Mouse (Mus musculus) layer of hippocampus, postnatal 10 days (tissue): ENCODE results near the gene Gm42957. TPM values are rescaled to one million over a fixed set of nuclear protein-coding genes. Genes with fewer than 3 reads are reported as not detected.
"Not testable (repeated sequence)": the region's sequence is repeated elsewhere in the genome, so short reads cannot be mapped to it uniquely, and the experiment has no call there.

Experiments used
- DNase-seq, 2 experiments: peaks; one replicate each; pipeline ENCODE4 v3.0.0; 2021; ENCODE audit warnings: low spot score in 2 of 2
- total RNA-seq, 2 experiments: library from RNA; stranded (reverse); gene quantifications; 2 replicates each; pipeline ENCODE4 v1.2.3; 2021

Gene Gm42957
- total RNA-seq, 2 experiments from 2014 or later, result 0.25 to 0.34 TPM

DNA sequence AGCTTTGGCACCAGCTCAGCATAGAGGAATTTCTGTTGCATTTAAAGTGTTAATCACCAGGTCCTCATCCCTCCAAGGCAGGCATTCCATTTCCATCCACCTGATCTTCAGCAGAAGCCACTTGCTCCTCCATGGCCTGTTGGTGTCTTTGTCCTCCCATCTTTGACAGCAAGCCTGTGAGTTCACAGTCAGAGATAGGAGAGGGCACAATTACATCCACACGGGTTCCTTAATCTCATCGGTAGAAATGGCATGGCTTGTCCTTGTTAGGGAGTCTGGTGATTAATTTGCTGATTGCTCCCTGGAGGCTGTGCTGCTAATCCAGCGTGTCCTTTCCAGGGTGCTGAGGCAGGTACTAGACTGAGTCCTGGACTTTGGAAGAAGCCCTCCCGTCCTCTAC is 38.2 kb downstream of the Gm42957 start:
- DNase-seq, result no peak

DNA sequence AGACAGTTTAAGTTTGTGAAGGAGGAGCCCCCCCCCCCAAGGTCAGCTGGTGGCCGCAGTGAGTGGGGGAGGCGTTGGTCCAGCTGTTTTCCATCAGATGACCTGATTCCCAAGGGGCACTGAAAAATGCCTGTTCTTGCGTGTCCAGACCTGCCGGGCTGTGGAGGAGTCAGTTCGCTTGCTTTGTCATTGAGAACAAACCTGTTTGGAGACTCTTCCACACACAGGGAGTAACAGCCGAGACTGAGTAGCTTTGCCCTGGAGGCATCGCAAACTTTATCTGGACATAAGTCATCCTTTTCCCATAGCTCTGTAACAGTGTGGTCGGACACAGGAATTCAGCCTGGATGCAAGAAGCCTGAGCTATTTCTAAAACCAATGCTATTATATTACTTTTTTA is 39.2 kb downstream of the Gm42957 start:
- no peak for DNase-seq

DNA sequence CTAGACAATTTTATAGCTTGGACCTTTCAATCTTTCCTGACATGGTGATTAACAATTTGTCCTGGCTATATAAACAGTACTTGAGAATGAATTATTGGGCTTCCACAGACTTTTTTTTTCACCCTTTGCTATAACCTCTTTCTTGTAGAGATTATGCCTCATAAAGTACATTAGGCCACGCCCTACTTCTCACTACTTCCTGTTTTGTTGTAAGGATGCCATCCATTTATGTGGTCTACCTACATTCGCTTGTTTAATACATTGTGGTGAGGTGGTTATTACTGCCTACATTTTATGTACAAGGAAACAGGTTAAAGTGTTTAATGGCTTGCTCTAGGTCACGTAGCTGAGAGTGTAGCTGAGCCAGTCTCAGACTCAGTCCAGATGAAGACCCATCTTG is 39.9 kb downstream of the Gm42957 start:
- no peak for DNase-seq

DNA sequence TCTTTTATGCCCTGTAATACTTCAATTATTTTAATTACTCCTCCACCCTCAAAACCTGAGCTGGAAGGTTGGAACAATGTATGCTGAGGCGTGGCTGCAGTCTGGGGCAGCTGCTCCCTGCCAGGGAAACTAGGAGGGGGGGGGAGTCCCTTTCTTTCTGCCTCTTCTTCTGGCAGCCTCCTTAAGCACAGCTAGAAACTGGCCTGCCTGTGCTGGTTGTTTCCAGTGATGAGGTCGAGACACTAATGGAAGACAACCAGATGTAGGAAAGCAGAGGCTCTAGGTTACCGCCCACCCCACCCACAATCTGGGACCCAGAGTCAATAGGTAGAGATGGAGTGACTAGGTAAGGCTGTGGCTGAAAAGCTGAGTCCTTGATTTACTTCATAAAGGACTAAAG is 40.4 kb downstream of the Gm42957 start:
- DNase-seq, result no peak

DNA sequence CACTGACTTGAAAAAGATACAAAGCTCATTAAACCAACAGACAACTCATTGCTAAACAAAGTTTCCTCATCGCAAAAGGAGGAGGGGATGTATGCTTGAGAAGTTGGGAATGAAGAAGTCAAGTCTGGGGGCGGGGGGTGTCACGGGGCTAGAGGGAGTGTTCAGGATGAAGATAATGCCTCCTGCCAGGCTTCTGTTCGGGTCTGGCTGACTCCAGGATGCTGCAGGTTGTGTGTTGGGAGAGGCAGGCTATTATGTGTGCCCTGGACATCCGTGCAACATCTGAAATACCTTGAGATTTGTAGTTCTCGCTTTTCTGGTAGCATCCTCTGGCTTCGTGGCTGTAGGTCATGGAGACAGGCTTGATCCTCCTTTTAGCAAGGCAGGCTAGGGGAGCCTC is 43.2 kb downstream of the Gm42957 start:
- DNase-seq, result no peak

DNA sequence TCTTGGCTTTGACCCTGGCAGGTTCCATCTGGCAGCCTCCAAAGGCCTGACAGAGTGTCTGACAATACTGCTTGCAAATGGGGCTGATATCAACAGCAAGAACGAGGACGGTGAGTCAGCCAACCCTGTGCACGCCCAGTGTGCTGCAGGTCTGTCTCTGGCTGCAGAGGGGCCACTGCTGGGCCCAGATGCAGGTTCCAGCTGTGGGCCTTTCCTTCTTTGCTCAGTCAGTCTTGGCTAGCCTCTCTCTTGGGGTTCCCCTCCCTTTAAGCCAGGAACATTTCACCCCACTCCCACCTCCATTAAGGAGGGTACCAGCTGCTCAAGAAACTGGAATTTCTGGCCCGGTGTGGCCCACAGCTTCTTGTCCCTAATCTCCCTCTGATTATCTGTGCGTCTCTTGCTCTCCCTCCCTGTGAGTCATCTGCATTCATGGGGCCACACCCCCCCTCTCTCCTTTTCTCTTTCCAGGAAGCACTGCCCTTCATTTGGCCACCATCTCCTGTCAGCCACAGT is 43.9 kb downstream of the Gm42957 start:
- no peak for DNase-seq

DNA sequence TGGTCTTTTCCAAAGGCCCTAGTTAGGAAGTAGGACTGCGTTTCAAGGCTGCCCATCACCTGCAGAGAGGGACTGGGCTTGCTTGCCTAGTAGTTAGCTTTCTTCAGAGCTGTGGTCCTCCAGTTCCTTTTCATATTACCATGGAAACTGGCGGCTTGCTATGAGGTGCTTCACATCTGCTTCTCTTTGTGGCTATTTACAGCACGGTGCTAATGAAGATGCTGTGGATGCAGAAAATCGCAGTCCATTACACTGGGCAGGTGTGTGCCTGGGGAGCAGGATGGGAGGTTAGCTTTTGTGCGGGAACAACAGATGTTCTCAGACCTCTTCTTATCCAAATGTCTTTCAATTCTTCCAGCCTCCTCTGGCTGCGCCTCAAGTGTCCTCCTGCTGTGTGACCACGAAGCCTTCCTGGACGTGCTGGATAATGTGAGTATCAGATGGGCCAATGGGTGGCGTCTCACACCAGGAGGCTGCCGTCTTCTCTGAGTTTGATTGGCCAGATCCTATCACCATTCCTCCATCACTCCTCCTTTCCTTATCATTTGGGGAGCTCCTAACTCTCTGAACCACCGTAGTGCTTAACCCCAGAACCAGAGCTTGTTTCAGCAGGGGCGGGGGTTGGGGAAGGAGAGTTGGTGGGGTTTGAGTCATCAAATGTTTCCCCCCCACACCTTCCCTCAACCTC is 45.1 kb downstream of the Gm42957 start:
- DNase-seq, result no peak

DNA sequence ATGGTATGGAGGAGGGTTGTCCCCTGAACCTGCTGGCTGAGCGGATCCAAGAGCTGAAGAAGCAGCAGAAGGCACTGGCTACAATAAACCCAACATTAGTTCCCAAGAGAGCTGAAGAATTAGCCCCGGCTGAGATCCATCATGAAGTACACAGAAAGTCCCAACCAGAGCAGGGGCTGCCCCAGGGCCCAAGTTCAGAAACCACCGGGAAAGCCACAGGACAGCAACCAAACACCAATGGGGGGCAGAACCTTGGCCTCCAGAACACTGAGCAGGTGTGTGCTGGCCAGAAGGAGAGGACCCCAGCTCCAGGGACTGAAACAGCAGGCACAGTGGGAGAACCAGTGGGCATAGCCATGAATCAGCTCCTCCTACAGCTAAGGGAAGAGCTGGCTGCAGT is 48.2 kb downstream of the Gm42957 start:
- DNase-seq, result no peak

DNA sequence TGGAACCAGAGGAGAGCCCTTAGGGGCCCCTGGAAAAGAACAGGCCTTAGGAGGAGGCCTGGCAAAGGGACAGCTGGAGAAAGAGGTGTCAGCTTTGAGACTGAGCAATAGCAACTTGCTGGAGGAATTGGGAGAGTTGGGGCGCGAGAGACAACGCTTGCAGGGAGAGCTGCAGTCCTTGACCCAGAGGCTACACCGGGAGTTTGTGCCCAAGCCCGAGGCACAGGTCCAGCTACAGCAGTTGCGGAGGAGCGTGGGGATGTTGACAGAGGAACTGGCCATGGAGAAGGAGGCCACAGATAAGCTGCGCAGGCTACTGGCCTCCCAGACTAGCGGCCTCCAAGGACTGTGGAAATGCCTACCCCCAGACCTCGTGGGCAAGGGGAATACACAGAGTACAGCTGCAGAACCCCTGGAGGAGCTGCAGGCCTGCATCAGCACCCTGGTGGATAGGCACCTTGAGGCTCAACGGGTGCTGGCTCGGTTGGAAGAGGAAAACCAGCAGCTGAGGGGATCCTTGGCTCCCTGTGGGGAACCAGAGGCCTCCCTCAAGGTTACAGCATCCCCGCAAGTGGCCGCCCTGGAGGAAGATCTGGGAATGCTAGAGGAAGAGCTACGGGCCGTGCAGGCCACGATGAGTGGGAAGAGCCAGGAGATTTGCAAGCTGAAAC is 49.0 kb downstream of the Gm42957 start:
- DNase-seq, result no peak

DNA sequence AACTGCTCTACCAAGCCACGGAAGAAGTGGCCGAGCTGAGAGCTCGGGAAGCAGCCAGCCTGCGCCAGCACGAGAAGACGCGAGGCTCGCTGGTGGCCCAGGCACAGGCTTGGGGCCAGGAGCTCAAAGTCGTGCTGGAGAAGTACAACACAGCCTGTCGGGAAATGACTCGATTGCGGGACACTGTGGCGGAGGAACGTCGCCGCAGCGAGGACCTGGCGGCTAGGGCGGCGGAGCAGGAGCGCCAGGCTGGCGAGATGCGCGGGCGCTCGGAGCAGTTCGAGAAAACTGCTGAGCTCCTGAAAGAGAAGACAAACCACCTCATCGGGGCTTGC is 49.5 kb downstream of the Gm42957 start:
- no peak for DNase-seq

DNA sequence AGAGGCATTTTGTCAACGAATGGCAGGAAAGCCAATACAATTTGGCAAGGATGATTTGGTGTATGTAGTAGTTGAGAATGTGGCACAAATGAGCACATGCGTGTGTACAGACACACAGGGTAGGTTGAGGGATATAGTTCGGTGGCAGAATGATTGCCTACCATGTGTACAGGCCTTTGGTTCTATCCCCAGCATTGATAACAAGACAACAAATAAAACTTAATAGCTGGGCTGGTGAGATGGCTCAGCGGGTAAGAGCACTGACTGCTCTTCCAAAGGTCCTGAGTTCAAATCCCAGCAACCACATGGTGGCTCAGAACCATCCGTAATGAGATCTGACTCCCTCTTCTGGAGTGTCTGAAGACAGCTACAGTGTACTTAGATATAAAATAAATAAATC is 50.8 kb downstream of the Gm42957 start:
- DNase-seq, result not testable (repeated sequence)

DNA sequence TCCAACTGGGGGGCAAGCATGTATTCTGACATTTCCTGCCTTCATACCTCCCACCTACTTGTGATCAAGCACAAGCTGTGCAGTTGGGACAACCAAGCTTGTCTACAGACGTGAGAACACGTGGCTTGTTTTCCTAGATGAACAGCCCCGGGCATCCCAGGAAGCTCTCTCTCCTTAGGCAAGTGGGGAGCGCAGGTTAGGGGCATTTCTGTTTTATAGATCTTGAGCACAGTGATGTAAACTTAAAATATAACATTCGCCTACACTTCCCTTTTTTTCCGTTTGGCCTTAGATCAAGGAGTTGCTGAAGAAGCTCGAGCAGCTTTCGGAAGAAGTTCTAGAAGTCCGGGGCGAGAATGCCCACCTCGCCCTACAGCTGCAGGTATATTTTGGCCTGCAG is 53.6 kb downstream of the Gm42957 start:
- DNase-seq, result no peak

DNA sequence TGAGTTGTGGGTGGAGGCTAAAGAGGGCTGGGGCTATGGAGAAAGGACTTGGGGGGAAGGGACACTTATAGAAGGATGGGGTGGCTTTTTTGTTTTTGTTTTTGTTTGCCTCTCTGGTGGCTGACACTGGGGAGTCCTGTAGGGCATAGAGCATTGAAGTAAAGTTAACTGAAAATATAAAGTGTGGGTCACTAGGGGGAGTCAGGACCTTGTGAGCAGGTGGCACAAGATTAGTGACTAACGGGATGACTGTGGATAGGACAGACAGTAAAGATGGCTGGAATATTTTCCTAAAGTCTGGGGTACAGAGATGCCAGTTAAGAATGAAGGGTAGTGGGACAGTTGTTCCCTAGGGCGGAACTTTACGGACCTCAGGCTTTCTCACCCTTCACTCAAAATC is 55.0 kb downstream of the Gm42957 start:
- DNase-seq, result no peak

DNA sequence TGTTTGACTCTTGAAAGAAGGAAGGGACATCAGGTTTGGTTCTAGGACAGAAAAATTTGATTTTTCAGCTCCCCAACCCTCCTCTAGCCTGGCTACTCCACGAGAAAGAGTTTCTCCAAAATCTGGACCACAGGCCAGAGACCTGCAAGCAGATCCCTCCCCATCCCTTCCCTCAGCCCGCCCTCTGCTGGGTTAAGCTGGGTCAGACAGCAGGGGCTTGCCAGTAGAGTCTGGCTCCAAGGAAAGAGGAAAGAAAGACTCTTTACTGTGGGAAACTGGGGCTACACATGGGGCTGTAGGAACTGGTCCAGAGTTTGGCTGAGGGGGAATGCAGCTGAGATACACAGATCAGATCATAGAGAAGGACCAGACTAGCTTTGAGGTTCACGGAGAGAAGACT is 57.2 kb downstream of the Gm42957 start:
- peak; percentile 46 to 61 for DNase-seq

DNA sequence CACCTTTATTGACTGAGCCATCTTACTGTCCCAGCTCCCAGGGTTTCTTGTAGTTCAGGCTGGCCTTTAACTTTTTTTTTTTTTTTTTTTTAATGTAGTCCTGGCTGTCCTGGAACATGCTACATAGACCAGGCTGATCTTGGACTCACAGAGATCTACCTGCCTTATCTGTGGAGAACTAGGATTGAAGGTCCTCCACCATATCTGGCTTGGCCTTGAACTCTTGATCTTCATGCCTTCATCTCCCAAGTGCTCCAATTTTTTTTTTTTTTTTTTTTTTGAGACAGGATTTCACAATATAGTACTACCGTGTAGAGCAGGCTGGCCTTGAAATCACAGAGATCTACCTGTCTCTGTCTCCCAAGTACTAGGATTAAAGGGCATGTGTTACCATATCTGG is 58.3 kb downstream of the Gm42957 start:
- no peak for DNase-seq

DNA sequence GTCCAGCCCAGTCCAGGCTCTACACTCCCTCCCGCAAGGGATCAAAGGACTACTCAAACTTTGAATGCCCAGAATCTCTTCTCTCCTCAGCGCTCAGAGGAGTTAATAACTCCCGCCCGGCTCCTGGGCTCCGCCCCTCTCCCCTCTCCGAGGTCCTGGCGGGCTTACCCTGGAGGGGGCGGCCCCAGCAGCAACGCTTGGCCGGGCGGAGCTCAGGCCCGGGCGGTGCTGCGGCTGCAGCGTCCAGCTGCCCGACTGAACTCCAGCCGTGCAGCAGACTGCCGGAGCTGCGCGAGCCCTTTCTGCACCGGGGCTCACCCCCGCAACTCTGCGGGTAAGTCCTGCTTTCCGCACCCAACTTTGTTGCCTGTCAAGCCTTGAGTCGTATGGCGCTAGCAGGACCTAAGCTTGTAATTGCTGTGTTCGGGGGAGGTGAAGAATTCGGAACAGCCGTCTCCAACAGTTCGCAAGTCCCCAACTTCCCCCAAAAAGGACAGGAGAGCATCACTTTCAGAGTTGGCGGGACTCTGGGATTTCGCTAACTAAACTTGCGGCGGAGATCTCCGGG is 61.0 kb downstream of the Gm42957 start, which contains the start of gene Pias3:
Gene Pias3 (plus strand): TSS at position 187 of the 568 bp plus-strand sequence.
- peak; percentile 53 to 73 for DNase-seq

DNA sequence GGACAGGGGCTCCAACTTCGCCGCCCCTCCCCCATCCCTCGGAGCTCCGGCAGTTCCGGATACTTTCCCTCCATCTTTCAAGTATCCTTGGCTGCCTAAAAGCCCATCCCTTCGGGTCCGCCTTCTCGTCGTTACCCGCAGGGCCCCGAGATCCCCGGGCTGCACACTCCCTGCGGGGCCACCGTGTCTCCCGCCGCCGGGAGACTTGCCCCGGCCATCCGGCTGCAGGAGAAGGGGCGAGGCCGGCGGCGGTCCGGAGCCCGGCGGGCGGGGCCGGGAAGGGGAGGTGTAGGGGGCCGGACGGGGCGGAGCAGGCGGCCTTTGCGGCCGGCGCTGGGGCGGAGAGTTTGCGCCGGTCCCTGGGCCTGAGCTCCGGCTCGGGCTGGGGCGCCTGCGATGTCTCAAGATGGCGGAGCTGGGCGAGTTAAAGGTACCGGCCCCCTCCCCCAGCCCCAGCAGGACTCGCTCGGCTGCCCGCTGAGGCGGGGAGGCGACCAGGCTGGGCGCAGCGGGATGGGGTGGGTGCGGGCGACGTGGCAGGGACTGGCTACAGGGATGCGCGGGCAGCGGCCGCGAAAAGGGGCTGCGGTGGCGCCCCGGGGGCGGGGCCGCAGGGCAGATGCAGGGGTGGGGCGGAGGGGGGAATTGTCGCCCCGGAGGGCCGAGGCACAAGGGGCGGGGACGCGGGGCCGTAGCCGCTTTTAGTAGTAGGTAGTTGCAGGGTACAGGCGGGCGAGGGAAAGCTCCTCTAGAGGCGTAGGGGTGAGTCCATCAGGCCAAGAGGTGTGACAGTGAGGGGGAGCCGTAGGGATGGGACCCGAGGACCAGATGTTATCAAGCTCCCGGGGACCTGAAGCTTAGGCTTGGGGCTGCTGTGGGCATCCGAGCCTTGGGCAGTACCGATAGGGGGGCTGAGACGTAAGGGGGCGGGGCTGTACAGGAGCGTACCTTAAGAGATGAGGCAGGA is 61.8 kb downstream of the Gm42957 start:
- peak; percentile 80 to 87 for DNase-seq

DNA sequence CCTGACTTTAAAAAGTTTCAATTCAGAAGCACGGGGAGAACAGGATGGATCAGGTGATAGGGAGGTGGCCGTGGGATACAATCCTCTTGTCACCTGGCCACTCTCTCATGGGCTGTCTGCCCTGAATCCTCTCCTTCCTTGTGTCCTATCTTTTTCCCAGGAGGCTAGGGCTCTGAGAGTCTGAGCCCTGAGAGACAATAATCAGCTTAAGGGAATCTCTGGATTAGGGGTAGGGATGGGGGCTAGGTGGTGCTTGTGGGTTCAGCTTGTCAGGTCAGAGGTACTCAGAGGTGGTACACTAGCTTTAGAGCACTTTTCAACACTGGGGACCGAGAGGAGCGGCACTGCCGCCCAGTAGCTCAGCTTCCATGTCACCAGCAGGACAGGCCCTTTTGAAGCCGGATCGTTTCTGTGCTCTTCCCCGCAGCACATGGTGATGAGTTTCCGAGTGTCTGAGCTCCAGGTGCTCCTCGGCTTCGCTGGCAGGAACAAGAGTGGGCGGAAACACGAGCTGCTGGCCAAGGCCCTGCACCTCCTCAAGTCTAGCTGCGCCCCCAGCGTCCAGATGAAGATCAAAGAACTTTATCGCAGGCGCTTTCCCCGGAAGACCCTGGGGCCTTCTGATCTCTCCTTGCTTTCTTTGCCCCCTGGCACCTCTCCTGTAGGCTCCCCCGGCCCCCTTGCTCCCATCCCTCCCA is 63.9 kb downstream of the Gm42957 start:
- no peak for DNase-seq

DNA sequence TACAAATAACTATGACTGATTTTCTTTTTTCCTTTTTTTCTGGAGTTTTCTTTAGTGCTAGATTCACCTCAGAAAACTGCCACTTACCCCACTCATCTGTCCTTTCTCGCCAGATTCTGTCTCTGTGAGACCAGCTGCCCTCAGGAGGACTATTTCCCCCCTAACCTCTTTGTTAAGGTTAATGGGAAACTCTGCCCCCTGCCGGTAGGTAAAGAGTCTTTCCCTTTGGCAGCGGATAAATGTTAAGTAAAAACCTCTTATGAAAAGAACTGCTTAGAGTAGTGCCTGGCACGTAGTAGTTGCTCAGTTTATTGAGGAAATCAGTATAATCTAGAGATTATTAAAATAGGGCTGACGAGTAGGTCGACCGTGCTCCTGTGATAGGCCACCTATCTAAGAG is 65.1 kb downstream of the Gm42957 start:
- DNase-seq, result peak in 1 of 2 experiments; percentile 31

DNA sequence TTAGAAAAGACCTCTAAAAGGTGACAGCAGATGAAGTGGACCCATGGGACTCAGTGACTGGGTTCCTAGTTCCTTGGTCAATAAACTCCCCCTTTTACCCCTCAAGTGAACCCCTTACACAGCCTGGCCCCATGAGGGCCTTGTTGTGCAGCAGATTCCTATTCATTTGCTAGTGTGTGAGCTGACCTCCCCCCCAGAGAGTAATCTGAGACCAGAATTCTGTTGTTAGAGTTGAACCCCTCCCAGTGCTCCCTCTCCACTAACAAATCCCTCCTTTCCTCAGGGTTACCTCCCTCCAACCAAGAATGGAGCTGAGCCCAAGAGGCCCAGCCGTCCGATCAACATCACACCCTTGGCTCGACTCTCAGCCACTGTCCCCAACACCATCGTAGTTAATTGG is 65.7 kb downstream of the Gm42957 start:
- DNase-seq, result no peak
